Mouse (Mus musculus) spleen, adult 2 months (tissue): ENCODE measurements at regions not wholly inside any gene's neighbourhood (a gene's known extent, or its start where the extent isn't known, plus 50 kb on each side); places are given as distances from the start of the nearest gene placed in this dataset.

ENCODE experiments used
- CTCF ChIP-seq: fragments of 200-500 bp; IDR thresholded peaks from 2 replicates; pipeline ENCODE4 v1.5.1; 2011; ENCODE audit warnings: mild to moderate bottlenecking, inconsistent platforms; ENCODE audit not compliant: insufficient read depth, insufficient read length, insufficient replicate concordance; ENCODE audit errors: extremely low read depth
- POLR2A ChIP-seq: fragments of 200-500 bp; IDR thresholded peaks from 2 replicates; pipeline ENCODE4 v1.6.1; 2011; ENCODE audit warnings: low read depth, low read length, inconsistent platforms

DNA sequence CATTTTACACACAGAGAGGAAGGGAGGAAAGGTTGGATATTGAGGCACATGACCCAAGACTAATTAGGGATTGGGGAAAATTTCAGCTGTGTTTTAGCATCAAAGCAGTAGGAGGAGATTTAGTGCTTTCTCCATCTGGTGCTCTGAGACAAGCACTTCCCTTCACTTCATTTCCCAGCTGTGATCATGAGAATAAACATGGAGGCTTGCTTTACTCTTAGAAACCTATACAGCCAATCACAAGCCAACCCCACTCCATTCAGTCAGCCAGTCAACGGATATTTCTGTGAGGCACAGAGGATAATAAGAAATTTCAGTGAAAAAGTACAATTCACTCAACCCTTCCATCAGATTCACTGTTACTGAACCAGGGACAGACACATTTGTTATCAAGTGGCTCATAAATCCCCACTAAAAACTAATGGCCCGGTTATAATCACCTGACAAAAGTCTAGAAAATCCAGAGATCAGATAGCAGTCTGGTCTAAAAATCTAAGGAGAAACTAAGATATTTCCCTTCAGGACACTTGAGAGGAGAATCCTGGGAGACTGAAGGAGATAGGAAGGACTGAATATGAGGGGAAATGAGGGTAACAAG lies 249.7 kb upstream of the Map3k7 start:
- no peak for TF ChIP-seq POLR2A
- TF ChIP-seq CTCF, result no peak
